Mouse (Mus musculus) kidney, adult 8-10 months (tissue): ENCODE data around the gene Fam214b.

ENCODE experiments used
- DNase-seq, 2 experiments: peaks; one replicate each; pipeline ENCODE4 v3.0.0; 2022

The Fam214b gene

DNA sequence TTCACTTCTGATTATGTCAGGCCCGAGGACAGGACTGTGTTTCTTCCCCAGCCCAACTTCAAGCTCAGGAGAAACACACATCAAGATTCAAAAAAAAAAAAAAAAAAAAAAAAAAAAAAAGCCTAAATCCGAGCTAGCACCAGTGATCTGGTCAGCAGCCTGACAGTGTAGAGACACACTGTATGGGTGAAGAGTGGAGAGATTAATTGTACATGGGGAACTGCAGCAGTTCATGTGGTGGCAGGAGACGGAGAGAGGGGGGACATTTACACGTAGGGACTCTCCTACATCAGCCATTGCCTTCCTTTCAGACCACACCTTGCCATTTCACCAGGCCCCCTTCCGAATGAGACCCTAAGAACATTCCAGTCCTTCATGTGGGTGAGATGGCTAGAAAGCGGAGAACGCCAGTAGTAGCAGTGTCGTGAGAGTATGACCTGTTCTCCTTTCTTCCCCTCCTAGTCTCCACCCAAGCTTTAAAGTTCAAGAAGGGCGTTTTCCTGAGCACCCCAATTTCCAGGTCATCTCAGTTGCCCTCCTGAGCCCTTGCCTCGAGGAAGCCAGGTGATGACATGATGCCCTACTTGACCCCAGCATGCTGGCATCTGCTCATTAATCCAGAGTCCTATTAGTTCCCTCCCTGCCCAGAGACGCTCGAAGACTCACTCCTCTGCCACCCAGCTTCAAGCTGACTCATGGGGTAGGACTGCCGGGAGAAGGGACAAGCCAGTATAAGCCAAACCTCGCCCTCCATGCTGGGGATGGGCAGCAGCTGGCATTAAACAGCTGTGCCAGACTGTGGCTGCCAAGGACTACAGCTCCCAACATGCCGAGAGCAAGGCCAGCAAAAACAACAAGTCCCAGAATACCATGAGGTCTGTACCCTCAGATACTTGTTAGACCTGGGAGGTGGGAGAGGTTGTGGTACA is 7.2 kb downstream of the Fam214b start:
- DNase-seq = peak in 1 of 2 experiments; percentile 31

DNA sequence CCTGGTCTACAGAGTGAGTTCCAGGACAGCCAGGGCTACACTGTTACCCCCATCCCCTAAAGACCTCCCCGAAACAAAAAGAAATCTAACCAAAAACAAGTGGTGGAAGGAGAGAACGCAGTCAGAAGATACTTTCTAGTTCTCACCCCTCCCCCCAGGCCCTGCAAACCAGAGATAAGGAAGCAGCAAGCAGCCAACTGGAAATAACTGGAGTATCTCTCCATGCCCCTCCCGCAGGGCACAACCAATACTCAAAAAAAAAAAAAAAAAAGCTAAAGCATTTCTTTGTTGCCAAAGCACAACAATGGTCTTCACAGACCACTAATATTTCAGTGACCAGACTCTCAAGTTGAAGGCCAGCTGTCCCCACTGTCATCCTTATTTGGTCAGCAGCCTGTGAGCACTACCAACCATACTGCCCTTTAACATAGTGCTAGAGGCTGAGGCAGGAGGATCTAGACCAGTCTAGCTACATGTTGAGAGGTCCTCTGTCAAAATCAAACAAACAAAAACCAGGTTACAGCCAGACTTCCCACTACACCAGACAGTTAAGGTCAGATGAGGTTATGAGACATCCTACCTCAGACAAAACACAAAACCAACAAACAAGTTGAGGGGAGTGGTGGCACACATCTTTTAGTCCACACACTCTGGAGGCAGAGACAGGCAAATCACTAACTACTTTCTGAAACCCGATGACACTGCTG is 8.0 kb downstream of the Fam214b start:
- DNase-seq = no peak

DNA sequence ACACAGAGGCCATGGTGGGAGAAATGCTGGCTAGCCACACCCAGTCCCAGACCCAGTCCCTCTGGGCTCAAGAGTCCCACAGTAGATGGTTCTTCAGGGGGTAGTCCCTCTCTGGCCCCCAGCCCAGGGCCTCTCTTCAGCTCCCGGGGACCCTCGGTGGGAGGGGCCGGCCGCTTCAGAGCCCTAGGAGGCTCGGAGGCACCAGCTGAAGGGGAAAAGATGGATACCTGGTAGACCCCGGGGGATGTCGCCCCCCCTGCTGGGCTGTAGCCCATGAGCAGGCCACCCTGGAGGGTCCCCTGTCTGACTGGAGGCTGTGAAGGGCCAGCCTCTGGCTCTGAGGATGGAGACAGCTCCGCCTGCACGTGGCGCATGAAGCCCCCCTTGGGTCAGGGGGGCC is 9.7 kb downstream of the Fam214b start:
- DNase-seq = no peak

DNA sequence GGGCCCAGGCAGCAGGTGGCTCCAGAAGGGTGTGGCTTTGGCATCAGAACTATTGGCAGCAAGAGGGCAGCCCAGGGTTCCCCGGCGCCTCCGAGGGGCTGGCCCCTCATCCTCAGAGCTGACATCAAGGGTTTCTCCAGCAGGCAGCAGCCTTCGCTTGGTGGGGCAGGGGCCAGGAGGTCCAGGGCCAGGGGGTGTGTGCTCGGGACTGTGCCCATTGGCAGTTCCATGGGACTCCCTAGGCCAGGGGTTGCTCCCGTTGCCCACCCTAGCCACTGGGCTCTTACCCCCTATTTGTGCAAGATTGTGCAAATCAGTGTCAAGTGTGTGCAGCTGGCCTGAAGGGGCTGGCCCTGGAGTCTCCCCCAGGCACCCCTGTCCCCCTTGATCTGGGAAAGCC is 10.2 kb downstream of the Fam214b start:
- no peak for DNase-seq

DNA sequence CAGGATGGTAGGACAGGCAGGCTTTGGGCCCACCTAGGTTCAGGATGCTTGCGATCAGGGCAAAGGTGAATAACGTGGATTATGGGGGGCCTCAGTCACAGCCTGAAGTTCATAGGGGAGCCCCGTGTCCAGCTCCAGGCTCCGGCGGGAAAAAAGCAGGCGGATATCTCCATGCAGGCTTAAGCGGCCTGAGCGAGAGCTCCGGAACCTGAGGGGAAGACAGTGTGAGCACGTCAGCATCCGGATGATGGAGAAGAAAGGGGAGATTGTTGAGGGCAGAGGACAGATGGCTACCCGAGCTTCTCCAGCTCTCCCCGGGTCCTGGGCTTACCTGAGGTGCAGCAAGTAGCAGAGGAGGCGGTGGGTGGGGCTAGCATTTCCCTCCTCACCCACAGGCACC is 12.5 kb downstream of the Fam214b start:
- no peak for DNase-seq

DNA sequence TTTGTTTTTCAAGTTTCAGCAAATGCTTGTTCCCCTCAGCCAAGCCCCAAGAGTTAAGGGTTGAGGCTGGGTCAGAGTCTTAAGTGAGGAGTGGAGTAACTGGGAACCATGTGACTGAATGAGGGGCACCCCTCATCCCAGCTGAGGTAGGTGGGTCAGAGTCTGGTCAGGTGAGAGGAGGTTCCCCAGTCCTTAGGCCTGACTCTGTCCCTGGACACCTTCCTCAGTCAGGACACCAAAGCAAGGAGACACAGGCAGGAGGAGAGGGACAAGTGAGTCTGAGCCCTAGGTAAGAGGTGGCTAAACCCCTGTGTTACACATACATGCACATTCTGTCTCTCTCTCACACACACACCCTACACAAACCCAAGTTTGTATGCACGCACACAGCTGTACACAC is 13.5 kb downstream of the Fam214b start:
- no peak for DNase-seq

DNA sequence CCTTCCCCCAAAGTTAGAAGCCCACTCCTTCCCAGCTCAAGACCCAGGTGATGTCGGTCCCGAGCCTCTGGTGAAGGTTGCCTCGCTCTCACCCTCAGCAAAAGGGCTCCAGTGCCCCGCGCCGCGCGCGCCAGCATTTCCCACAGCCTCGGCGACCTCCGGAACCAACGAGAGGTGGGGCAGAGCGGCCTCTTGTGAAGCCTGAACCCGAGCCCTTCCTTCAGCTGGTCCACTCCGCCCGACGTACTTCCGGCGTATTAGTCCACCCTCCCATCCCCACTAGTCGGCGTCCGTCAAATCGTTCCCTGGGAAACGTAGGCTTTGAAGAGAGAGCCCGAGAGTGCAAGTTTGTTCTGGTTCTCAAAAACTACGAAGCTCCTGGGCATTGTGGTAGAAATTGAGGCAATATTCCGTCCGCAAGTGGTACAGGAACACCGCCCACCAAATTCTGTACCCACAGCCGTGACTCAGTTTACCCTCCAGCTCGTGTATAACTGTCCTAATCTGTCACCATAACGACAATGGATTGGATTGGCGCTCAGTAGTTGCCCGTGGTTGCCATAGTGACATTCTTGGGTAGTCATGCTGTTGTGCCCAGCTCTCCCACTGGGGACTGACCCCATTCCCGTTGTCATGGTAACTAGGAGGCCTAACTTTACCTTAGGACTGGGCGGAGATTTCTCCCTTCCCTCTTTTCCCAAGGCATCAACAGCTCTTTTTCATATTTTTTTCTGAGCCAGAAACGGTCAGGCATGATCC is 14.6 kb downstream of the Fam214b start, which contains the start of gene Stoml2:
Stoml2 (minus strand) TSS at position 474 of the 759 bp plus-strand sequence.
- peak; percentile 94 to 95 for DNase-seq

DNA sequence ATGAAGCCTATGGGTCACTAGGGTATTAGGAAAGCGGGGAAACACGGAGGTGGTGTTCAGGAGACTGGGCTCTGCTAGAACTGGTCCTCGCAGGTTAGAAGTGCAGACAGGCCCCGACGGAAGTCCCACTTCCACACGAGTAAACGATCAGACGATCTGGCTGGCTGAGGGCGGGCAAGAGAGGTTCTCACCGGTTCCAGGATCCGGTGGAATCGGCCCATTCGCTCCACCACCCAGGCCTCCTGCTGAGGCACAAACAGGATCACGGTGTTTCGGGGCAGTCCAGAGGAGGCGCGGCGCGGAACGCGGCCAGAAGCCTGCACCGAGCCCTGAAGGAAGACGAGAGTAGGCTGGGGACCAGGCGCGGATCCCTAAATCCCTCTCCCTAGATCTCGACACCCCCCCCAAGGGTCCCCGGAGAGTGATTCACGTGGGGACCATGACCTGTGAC is 15.2 kb downstream of the Fam214b start:
- peak; percentile 46 to 51 for DNase-seq

DNA sequence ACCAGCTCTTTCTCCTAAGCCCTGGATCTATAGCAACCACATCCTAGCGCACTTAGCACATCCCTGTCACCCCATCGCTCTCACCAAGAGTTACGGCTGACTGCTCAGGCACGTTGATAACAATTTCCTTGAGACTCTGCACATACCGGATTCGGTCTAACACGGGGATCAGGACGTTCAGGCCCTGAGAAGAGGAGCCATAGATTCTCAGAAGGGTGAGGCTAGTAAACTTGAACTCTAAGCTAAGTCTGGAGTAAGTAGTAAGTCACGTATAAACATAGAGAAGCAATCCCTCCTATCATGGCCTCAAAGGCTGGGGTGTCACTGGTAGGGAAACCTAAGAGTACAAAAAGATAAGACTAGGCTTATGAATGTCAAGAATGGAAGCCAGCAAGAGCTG is 15.7 kb downstream of the Fam214b start:
- DNase-seq = no peak

DNA sequence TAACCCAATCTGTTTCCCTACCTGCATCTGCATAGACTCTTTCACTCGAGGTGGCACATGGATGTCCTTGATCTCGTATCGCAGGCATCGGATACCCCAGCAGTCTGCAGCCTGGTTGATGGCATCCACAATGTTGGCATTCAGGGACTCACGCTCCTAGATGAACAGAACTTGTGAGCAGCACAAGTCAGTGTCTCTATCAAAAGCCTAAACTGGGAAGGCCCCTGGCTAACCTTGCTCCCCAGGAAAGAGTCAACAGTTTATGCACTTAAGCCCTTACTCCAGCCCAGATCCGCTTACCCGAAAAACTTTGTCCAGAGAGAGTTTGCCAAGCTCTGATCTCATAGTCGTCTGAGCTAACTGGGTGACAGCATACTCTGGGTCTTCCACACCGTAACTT is 16.3 kb downstream of the Fam214b start:
- no peak for DNase-seq

DNA sequence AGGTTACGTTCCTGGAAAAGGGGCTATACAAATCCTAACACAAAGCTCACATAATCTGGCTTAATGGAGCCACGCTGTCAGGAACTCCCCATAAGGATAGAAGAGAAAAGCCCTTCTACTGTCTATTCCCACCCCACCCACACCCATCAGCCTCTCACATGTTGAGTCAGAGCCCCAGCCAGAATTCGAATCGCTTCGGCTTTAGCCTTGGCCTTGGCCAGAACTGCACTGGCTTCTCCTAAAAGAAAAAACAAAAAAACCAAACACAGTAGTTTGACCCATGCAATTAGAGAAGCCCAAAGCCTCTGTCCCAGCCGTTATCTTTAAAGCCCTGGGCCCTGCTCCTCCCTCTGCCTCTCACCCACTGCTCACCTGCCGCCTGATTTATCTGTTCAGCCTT is 16.9 kb downstream of the Fam214b start:
- DNase-seq = no peak

DNA sequence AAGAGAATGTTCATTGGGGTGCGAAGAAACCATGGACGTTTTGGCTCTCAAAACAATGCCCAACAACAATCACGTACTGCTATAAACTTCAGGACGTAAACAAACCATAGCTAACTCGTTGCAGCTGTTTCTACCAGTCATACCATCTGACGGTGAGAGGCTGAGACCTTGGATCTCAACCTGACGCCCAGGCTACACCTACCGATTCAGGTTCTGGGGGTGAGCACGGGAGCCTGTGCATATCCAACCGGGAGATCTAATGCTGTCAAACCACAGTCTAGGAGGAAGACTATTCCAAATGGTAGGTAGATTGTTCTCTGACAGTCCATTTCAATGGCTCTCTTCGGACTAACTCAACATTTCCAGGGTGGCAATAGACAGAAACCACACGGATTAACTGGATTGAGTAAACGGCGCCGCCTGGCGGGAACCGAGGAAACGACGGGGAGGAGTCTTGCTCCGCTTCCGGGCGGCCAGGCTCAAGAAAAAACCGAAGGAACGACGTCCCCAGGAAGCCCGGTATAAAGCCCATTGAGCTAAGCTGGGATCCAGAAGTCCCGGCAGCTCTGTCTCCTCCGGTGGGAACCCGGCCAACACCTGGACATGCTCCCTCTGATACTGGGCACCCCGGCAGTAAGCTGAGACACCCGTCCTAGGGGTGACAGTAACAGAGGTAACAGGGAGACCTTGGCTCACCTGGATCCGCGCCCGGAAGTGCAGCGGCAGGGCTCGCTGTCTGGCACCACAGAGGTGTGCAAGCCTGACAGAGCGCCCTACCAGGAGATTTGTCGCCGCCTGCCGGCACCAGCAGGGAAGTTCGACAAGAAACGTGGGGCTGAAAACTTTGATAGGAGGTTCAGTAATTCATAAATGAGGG is 20.7 kb downstream of the Fam214b start, which contains the start of gene Pigo:
Pigo (minus strand) TSS at position 736 of the 877 bp plus-strand sequence.
- DNase-seq = peak; percentile 93 to 96

DNA sequence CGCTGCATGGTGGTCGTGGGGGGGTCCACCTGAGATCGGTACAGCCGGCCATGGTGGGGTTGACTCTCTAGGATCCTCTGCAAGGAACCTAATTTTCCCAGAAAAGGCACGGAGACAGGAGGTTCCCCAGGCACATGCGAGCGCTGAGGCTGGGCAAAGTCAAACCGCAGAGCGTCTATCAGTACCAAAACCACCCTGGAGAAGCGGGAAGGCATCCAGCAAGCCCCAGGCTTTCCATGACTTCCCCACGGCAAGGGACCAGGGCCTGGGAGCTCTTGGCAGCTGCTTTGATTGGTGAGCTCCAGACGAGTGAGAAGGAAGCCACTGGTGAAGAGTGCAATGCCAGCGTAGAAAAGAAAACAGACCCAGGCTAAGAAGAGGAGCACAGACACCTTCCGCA is 21.3 kb downstream of the Fam214b start:
- no peak for DNase-seq

DNA sequence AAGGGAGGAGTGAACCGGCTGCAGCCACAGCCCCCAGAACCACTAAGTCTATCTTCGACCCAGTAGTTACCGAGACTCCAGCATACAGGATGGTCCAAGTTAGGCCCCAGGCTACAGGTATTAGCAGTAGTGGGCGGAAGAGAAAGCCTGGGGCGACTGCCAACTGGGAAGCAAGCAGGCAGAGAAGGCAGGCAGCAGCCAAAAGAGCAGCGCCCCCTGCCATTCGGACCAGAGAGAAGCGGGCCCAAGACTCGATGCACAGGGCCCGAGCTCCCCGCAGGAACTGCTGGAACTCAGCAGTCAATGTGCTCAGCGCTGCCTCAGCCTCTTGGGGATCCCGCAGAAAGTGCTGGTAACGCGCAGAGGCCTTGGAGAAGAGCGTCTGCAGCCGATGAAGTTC is 24.7 kb downstream of the Fam214b start:
- DNase-seq = no peak

DNA sequence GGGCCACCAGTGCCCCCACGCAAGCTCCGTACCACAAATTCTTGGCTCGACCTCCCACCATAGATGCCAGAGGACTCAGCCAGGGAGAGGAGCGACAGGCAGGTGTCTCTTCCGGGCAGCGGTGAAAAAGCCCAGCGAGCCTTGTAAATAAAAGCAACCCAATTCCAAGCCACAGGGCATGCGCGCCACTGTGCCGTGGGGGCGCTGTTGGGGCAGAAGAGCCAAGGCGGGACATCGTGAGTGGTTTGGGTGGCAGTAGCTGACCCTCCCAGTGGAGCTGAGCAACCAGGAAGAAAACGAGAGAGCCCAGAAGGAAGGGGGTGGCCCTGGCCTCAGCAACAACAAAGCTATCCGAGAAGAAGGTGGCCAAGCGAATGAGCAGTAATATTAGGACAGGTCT is 25.1 kb downstream of the Fam214b start:
- DNase-seq = no peak

DNA sequence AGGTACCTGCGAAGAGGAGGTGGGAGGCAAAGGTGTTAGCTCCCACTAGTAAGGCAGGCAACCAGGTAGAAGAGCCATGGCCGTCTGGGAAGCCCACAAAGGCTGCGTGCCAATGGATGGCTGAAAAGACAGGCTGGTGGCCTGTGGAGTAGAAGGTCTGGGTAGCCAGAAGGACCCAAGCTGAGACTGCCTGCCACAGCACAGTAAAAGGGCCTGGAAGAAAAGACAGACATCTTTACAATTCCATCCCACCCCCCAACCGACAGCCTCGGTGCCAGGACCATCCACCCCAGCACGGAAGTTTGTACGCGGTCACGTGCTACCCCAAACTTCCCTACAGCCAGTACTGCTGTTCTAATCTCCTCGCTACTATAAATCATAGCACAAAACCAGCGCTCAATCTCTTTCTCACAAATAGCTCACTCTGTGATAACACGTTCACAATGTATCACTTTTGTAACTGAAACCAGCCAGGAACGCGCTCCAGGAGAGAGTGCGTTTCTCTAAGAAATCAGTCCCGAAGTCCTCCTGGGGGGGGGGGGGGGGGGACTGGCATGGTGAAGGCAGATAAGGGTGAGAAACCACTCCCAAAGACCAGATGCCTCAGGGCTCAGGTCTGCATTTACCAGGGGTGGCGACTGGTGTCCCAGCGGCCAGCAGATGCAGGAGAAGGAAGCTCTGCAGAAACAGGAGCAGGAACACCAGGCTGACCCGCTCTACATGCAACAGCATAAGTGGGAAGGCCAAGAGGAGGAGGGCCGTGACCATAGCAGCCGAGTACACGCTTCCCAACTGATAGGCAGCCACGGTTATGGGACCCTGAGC is 26.2 kb downstream of the Fam214b start:
- DNase-seq = no peak

DNA sequence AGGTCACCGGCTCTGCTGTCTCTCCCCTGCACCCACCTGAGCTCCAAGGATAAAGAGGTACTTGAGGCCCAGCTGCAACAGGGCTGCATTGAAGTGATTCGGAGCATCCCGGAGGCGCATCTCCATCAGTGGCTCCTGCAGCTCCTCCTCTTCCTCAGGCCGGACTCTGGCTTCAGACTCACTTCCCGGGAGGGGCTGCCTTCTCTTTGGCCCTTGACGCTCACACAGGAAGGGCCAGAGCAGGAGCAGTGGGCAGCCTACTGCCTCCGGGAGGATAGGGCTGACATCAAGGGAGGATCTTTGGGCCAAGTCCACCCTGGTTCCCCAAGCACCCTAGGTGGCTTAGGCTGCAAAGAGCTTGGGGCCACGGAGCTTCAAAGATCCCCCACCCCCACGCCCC is 26.8 kb downstream of the Fam214b start:
- no peak for DNase-seq

DNA sequence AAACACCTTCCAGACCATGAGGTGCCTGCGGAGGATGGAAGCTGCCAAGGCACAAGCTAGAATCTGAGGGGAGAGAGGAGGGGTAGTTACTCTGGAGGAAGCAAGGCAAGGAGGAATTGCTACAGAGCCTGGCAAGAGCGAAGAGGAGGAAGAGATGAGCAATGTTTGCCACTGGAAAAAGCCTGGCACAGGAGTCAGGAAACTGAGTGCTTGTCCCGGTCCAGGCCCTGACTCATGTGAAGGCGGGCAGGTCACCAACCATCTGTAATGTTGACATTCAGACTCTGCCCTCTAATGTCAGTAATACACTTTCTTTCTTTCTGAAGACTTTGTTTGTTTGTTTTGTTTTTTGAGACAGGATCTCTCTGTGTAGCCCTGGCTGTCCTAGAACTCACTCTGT is 27.9 kb downstream of the Fam214b start:
- DNase-seq = no peak

DNA sequence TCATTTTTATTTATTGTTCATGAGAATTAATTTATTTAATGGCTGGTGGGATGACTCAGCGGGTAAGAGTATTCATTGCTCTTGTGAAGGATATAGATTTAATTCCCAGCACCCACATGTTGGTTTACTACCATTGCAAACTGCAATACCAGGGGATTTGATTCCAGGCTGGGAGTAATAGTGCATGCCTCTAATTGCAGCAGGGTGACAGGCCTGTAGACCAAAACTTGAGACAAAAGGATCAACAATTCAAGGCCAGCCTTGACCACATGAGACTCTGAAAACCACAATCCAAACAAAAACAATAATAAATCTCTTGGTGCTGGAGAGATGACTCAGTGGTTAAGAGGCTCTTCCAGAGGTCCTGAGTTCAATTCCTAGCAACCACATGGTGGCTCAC is 33.9 kb downstream of the Fam214b start:
- DNase-seq = no peak

DNA sequence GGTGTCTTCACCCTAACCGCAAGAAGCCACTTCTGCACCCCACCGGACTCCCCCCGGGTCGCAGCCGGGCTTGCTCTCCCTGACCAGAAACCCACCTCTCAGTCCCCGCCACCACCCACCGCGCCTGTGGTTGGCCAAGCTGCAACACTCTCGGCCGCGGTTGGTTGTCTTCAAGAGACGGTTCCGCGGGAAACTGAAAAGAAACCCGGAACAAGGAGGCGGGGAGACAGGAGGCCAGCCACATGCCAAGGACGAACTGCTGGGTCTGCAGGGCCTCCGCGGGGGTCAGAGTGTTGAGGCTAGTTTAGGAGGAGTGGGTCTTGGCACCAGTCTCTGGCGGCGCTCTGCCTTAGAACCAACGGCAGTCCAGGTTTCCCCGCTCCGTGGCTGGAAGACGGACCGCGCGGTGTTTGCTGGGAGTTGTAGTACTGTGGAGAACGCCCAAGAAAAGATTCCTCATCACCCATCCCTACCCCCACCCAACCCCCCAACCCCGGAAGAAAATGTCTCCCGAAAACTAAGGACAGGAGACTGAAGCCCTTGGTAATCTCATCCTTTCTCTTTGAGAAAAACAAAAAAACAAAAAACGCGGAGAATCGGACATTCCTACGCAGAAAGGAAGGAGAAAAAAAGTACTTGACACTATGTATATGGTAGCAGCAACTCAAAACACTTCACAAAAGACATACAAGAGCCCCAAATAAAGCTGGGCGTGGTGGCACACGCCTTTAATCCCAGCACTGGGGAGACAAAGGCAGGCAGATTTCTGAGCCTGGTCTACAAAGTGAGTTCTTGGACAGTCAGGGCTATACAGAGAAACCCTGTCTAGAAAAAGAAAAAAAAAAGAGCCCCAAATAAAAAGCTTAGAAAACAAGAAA is 35.6 kb downstream of the Fam214b start, which contains the start of gene Fancg:
Fancg (minus strand) TSS at position 346 of the 878 bp plus-strand sequence.
- DNase-seq = peak; percentile 73 to 82
